Mouse (Mus musculus): ENCODE data around the gene B3gnt9.
"Not testable (repeated sequence)": the region's sequence is repeated elsewhere in the genome, so short reads cannot be mapped to it uniquely, and the experiment has no call there.

The B3gnt9 gene

DNA sequence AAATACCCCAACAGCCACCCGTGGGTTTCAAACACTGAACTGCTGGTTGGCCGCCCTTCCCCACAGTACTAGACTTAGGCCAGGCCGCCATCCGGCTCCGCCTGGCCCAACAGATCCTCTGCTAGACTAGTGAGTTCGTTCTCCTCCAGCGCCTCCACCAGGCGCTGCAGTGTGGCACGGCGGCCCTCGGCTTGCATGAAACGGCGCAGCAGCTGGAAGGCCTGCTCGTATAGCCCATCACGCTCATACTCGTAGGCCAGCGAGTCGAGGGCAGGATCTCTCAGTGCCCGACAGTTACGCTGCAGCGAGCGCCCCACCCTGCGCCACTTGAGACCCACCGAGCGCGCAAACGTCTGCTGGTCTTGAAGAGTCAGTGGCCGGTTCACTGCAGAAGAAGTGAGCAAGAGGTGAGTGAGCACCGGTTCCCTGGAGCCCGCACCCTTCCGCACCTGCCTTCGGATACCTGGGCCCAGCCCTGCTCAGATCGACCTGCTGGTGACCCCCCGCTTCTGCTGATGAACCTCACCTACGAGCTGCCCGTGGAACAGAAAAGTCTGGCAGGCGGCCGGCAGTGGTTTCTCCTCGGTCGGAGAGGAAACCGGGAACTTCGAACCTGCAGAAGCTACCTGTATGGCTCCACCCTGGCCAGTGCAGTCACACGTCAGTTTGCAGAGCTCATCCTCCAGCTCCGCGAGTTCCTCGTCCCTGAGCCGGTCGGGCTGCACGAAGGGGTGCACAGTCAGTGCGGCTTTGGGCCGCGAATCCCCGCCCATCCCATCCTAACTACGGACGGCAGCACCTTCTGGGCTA, 4.2 kb upstream of the B3gnt9 start:
- DNase-seq (ENCODE audit: low spot score in 2 of 2): no peak

DNA sequence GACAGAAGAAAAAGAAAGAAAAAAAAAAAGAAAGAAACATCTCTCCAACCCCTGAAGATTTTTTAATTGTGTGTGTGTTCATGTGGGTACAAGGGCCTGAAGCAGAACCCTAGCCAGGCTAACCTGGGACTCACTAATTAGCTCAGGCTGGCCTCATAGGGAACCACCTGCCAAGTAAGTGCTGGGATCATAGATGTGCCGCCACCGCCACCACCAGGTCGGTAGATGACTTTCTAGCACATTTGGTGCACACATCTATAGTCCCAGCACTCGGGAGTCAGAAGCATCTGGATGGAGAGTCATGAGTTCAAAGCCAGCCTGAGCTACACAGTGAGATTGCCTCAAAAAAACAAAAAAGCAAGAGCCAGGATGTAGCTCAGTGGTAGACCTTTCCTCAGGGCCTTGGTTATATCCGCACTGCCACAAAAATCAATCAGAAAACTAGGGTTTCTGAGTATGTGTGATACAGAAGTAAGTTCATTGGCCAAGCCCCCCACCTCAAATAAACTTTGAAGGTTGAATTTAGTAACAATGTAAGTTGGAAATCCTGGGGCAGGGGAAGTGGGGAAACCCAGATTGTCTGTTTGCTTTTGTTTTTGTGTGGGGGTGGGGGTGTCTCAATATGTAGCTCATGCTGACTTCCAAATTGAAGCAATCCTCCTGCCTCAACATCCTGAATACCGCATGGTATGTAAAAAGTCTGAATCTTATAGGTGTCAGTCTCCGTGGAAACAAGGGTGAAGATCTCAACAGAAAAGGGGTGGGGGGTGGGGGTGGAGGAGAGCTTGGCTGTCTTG, 2.6 kb upstream of the B3gnt9 start:
- no peak for DNase-seq (ENCODE audit: low spot score in 2 of 2)

DNA sequence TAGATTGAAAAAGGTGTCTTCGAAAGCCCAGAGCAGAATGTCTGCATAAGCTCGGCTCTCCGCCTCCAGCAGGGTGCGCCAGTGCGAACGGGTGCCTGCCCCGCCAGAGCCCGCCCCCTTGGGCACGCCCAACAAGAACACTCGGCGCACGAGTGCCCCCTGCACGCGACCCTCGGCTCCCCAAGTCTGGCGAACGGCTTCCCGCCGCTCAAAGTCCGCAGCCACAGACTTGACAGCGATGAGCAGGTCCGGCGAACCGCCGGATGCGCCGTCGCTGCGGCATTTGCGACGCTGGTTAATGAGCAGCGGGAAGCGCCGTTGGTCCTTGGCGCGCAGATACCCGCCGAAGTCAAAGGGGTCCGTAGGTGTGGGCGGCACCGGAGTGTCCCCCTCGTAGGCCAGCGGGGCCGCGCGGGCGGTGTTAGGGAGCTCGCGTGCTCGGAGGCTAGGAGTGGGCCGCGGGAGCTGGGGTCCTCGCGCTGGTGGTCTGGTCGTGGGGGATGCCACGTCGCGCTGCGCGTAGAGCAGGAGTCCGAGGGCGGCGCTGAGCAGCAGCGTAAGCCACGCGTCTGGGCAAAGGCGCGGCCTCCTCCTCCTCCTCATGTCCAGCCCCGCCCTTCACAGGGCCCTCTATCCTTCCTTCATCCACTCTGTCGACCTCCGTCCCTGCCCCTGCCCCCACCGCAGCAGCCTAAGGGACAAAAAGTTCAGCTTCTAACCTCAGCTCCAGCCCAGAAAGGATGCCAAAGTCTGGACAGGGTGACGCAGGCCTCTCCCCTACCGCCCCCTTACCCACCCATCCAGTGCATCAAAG, 594 bp downstream of the B3gnt9 start:
- DNase-seq (ENCODE audit: low spot score in 2 of 2): peak; percentile 79 to 86

DNA sequence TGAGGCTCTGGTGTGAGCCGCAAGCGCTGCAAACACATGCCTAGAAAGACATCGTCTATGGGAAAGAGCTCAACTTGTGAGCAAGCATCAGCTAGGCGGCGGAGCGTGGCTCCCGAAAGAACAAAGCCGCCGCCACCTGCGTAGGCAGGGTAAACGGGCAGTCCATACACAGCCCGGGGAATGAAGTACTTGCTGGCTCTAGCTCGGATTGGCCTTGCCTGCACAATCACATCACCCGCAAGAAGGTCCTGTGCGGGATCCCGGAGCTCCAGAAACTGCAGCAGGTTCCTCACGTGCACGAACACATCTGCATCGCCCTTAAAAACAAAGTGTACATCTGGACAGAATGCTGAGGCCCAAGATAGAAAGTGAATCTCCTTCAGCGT, 1.2 kb downstream of the B3gnt9 start:
- DNase-seq (ENCODE audit: low spot score in 2 of 2): no peak

DNA sequence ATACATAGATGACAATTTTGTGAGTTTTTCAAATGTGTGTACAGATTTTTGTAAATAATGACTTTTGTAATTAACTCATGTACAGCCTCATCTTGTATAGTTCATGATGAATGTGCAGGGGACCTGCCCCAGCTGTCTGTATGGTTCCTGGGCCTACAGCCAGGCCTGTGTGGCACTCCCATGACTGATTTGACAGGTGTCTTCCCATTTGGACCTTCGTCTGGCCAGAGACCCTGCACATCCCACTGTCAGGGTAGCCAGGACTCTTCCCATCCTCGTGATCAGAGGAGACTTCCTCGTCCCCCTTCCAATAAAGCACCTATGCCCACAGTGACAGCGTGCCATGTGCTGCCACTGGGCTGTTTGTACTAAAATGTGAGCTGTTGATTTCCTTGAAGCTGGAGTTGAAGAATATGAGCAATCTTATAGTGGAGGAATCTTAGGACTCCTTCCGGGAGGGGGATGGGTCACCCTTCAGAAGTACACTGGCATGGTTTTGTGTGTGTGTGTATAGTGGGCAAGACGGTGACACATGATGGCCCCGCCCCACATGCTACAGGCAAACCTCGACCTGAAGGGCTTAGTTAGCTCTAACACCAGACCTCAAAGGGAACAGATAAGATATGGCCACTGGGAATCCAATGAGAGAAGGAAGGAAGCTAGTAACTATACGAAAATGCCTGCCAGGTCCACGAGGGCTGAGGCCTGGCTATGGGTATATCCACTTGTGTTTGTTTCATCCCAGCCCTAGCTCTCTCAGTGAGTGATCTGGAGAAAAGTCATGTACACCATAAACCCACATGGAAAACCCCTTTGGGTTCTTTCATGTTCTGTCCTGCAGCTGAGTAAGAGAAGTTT, 2.0 kb downstream of the B3gnt9 start:
- no peak for DNase-seq (ENCODE audit: low spot score in 2 of 2)

DNA sequence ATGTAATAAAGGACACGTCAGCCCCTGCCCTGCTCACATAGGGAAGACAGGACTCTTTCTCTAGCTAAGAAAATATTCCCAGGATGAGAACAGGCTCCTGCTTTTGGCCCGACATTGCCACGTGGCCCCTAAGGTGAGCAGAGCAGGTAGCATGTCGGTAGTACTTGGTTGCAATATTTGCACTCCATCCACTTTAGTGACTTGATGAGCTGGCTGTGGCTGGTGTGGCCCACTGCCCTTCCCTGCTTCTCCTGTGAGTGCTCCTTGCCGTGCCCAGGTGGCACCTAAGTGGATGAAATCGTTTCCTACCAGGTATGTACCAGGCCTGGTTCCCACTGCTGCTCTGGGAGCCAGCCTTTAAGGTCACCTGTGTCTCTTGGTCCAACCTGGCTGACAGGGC, 3.0 kb downstream of the B3gnt9 start:
- no peak for DNase-seq (ENCODE audit: low spot score in 2 of 2)

DNA sequence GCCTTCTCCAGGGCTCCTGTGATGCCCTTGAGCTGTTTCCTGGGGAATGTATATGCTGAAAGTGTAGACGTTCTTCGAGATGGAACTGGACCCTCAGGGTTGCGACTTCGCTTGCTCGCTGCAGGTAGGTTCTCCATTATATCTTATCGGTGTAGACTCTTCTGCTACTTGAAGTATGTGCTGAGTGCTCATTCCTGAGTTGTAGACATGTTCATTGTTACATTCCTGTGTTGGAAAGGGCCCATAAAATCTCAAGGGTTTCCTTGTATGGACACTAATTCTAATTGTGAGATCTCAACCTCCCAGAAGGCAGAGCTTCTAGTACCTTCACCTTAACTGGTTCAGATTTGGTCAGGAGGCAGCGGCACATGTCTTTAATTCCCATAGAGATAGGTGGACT, 13.9 kb downstream of the B3gnt9 start:
- no peak for DNase-seq (ENCODE audit: low spot score in 2 of 2)

DNA sequence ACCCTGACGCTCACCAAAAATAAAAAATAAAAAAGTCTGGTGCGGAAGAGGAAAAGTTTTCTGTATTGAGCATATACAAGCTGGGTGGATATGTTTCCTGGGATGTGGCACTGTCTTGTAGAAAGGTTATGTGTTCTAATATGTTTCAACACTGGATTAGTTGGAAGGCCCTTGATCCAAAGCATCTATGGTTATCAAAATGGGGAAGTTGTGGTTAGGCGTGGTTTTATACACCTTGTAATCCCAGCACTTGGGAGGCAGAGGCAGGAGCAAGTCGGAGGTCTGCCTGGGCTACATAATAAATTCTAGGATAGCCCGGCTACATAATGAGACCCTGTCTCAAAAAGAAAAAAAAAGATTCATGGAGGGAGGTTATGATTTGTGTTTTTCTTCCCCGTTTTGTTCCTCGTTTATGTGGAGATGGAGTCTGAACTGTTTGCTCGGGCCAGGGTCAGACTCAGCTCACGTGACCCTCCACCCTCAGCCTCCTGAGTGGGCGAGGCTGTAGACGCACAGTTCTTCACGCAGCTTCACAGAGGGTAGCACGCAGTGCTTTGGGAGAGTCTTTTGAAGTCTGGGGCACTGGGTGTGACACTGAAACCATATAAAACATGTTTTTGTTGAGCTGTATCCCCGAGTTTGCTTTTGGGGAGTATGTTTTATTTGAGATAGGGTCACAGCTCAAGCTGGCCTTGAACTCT, 17.4 kb downstream of the B3gnt9 start:
- DNase-seq (ENCODE audit: low spot score in 2 of 2): no peak

DNA sequence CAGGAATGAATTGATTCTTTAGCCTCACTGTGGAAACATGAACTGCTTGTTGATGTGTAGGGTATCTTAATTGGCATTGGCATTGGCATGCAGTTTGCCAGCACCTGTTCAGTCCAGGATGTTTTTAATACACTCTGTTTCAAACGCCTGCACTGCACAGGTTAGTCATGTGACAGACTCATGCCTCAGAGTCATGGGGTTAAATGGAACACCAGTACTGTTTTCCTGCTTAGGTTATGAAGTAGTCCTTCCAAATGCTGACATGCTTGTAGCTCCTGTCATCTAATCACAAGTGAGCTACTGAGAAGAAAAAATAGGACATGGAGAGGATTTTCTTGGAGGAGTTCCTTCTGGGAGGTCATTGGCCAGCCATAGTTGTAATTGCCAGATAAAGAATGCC, 19.7 kb downstream of the B3gnt9 start:
- DNase-seq (ENCODE audit: low spot score in 2 of 2): no peak

DNA sequence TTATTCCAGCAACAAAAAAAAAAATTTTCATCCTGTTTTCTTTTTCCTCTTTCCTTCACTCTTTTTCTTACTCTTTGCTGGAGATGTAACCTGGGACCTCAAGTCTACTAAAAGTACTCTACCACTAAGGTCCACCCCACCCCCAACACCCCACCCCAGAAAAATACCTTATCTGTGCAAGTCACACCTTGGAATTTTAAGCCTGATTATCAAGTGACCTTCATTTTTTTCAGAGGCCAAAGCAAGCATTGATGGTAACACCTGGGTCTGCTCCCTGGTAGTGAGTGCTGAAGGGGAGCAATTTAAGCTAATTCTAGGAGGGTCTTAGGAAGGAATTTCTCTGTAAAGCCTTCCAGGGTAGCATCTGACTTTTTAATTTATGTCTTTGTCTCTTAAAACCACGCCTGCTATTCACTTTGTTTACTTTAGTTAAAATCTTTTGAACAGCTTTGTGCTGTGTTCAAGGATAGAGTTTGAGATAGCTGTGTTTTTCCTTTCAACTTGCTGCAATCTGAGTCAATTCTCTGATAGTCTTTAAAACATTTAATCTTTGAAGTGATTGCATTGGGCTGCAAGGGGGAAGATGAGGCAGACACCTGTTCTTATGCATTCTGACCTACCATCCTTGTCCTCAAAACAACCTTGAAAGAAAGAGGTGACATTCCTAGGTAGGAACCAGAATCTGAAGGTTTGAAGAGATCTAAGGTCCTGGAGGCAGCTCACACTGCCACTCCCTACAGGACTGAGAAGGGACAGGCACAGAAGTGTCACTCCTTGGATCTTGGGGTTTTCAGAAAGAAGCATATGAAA, 21.6 kb downstream of the B3gnt9 start:
- no peak for DNase-seq (ENCODE audit: low spot score in 2 of 2)

DNA sequence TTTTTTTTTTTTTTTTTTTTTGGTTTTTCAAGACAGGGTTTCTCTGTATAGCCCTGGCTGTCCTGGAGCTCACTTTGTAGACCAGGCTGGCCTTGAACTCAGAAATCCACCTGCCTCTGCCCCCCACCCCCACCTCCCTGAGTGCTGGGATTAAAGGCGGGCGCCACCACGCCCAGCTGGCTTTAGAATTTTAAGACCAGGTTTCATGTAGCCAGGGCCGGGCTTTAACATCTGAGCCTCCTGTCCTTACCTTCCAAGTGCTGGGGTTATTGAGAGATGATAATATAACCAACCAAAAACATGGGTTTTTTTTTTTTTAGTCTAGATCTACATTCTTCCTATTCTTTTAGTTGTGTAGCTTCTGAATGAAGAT, 22.6 kb downstream of the B3gnt9 start:
- not testable (repeated sequence) for DNase-seq (ENCODE audit: low spot score in 2 of 2)

DNA sequence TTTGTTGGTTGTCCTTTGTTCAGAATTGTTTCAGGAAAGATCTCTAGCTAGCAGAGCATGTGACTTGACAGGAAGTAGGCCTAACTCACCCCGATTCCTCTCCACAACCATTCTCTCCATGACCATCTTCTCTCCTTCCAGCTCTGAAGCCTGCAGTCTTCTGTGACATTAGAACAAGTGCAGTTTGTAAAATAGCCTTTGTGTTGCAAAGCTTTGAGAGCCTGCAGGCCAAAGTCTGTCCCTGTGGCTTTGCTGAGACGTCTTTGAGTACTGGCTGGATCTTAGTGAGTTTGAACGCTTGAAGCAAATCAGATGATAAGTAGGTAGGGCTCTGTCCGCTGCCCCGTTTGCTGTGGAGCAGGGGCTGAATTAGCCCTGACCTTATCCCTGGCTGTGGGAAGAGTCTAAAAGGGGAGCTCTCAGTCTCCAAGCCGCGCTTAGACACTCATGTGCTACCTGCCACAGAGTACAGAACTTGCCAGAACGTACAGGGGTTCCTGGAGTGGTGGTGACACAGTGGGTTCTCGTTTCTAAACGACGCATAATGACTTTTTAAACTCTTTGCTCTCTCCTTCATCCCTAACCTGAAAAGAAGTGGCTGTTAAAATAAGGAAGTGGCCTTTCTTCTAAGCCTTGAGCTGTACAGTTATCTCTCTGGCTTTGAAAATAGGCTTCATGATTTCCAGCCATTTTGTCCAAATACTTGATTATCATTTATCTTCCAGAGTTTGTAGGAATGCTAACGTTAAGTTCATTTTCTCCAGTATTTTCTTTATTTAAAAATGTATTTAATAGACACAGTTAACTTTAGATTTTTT, 23.2 kb downstream of the B3gnt9 start:
- no peak for DNase-seq (ENCODE audit: low spot score in 2 of 2)

DNA sequence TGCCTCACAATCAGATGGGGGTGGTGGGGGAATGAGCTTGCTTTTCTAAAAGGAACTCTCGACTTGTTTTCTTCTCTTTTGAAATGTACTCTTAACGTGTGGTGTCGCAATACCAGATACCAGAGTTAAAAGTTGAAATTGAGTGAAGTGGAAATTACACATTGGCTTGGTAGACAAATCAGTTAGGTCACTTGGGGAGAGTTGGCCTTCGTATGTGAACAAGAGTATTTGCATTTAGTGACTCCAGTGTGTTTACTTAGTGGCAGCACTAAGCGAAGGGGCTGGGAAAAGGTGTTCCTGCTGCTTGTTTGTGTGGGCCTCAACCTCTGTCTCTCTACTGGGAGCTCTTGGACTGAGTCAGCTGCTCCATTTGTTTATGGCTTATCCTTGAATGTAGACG, 29.0 kb downstream of the B3gnt9 start:
- no peak for DNase-seq (ENCODE audit: low spot score in 2 of 2)

DNA sequence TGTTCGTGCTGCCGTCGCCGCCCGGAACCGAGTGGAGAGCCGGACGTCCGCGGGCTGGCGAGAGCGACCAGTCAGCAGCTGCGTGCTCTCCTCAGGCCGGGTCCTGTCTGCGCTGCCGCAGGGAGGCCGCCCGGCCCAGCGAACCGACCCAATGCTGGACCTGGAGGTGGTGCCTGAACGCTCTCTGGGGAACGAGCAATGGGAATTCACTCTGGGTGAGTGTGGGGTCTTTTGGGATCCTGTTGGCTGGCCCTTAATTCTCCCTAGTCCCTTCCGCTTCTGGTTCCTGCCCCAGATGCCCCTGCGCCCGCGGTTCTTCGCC, 29.7 kb downstream of the B3gnt9 start:
- no peak for DNase-seq (ENCODE audit: low spot score in 2 of 2)

DNA sequence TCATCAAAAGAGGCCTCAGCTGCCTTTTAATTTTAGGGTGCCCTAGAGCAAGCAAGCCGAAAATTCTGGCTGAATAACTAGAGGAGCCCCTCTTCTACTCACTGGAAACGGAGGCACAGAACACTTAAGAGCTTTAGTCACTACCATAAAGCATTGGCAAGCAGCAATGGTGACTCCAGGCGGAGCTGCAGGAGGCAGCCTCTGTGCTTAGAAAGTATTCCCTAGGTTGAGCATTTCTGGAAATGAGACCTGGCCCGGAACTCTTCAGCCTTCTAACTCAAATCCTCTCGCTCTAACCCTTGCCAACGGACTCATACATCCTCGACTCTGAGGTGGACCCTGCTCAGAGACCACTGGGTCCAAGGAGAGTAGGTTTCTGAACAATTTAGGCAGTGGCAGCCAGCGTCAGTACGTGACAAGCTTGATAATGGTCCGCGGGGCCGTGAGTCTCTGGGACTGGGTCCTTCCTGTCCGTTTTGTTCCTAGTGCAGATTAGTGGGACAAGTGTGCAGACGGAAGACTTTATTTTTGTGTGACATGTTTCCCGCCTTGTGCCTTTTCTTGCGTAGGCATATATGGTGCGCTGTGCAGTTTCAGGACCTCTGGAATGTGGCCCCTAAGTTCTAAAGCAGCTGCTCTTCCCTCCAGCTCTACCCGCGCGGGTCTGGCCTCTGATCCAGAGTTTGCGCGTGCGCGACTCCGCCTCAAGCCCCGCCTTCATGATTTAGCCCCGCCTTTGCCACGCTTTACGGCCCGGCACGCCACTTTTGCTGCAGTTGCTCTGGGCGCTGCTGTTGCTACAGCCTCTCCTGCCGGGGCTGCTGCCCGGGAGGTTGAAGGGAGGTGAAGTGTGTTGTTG, 30.3 kb downstream of the B3gnt9 start, which contains the start of gene D230025D16Rik:
Gene D230025D16Rik, plus strand, starts transcription at position 733 of the 859 bp plus-strand sequence.
- peak; percentile 94 to 95 for DNase-seq (ENCODE audit: low spot score in 2 of 2)

DNA sequence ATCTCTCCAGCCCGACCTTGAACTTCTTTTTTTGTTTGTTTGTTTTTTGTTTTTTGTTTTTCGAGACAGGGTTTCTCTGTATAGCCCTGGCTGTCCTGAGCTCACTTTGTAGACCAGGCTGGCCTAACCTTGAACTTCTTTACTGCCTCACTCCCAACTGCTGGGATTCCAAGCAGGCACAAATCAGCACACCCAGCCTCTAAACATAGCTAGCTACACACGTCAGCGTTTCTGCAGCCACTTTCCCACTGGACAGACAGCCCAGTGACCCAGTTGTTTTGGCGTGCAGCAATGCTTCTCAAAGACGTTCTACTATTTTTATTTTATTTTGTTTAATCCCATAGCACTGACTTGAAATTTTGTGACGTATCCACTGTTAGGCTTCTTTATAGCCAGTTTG, 31.1 kb downstream of the B3gnt9 start:
- DNase-seq (ENCODE audit: low spot score in 2 of 2): peak in 1 of 2 experiments; percentile 13

DNA sequence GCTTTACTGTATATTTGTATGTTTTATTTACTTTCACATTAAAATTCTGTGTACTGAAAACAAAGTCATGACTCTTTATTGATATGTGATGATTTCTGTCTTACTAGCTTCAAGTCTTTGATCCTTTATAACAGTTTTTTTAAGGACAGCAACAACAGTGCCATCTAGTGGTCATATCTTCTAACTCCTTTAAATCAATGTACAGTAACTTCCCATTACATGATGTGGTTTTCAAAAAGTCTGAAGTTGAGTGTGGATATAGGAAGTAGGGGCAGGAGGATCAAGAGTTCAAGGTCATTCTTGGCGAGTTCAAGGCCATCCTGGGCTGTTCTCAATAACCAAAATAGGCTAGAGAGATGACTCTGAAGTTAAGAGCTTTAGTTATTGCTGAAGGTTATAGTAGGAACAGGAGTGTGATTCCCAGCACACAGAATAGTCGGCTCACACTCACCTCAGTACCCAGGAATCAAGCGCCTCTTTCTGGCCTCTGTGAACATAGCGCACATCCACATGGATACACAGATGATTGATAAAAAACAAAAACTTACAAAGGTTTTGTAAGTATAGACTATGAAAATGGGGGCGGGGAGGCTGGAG, 36.9 kb downstream of the B3gnt9 start:
- DNase-seq (ENCODE audit: low spot score in 2 of 2): peak in 1 of 2 experiments; percentile 29

DNA sequence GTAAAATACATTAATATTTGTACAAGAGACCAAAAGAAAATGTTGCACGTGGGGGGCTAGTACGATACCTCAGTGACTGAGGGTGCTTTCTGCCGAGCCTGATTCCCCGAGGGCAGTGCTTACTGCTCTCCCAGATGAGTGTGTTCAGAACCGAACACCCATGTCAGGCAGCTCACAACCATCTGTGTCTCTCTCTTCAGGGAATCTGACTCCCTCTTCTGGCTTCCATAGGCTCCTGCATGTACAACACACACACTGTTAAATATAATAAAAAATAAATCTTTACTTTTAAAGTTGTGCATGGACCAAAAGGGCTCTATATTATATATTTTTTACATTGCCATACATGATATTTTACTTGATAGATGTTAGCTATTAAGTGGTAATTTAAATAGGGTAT, 40.8 kb downstream of the B3gnt9 start:
- DNase-seq (ENCODE audit: low spot score in 2 of 2): no peak
